Mouse (Mus musculus): ENCODE results near the gene Vsx1.

Vsx1 gene

DNA sequence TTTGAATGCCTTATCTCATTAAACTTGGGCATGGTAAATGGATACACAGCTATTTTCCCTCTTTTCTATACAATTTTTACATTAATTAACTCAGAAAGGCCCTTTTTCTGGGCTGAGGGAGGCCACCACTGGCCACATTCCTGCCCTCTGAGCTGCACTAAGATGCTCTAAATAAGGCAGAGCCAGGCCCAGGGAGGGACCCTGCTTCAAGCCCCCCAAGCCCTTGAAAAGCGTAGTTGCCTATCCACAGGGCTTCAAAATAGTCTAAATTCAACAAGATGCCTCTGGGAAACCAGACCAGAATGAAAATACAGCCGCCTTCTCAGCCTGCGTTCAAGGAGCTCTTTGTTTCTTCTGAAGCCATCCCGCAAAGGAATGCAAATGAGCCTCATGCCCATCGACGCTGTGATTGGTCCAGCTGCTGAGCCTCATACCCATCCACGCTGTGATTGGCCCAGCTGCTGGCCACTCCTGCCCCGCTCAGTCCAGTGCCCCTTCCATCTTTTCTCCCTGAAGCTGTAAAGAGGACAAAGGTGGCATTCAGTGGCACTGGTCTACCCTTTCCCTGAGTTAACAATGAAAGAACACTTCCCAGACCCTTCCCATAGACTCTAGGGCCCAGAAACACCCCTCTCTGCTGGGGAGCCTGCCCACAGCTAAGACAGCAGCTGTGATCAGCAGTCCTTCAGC is 45.3 kb downstream of the Vsx1 start:
- no peak for DNase-seq

DNA sequence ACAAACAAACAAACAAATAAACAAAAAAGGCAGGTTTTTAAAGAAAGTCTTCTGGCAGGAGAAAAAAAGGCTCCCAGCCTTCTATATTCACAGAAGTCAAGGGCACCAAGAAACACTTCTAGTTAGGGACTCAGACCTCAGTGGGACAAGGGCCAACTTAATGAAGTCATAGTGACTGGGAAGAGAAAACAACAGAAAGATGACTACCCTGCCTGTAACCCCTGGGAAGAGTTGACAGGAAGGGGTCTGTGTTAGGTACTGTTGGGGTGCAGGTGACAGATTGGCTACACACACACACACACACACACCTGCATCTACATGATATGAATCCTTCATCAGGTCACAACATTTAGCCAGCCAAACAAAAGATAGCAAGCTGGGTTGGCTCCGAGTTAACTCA is 46.0 kb downstream of the Vsx1 start:
- DNase-seq, result no peak

DNA sequence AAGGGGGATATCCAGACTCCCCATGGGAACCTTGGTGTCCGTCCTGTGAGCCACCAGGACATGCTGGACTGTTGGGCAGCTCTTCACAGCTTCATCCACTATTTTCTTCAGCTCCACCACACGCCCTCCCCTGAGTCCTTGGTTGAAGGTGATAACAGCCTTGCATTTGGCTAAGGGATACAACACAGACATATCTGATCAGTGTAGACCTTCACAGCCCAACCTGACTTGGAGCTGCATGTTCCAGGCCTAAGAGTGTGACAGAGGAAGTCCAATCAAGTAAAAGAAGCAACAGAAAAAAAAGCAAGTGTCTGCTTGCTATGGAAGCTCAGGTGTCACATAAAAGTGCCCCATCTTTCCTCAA is 50.8 kb downstream of the Vsx1 start:
- DNase-seq, result no peak

GRCm38 (mm10) chr2:150637702-150638369 is 51.3 kb downstream of the Vsx1 start:
- no peak for DNase-seq

- no peak for DNase-seq
These were observed 53.2 kb downstream of the Vsx1 start for GRCm38 (mm10) chr2:150635877-150636446.

All from lung, postnatal 36 days (tissue).